Mouse (Mus musculus) T-helper 17 cell (primary cell): ENCODE measurements around the gene Drosha.
"Not testable (repeated sequence)": the region's sequence is repeated elsewhere in the genome, so short reads cannot be mapped to it uniquely, and the experiment has no call there.

Experiments used
- in situ Hi-C, 2 experiments: fragments of 300-600 bp; cut with MboI, MseI; formaldehyde crosslinking; loops; 1 replicate in 1 of 2; 2 replicates in 1 of 2; pipeline ENCODE4 v1.15.1; 2025; ENCODE audit warnings: high pct_unique_total_duplicates in 2 of 2

Drosha gene

GRCm38 (mm10) chr15:12878581-12878980, 54.0 kb downstream of the Drosha start:
- in situ Hi-C loops = no loop called here

GRCm38 (mm10) chr15:12879937-12880336, 55.3 kb downstream of the Drosha start:
- in situ Hi-C loops = no loop called here

GRCm38 (mm10) chr15:12884855-12885254, 60.2 kb downstream of the Drosha start:
- in situ Hi-C loops = no loop called here

GRCm38 (mm10) chr15:12885361-12885760, 60.7 kb downstream of the Drosha start:
- in situ Hi-C loops = no loop called here

- in situ Hi-C loops = no loop called here
These were observed 62.6 kb downstream of the Drosha start for GRCm38 (mm10) chr15:12887206-12887605.

GRCm38 (mm10) chr15:12888312-12888711, 63.7 kb downstream of the Drosha start:
- in situ Hi-C loops = no loop called here

GRCm38 (mm10) chr15:12889909-12890308, 65.3 kb downstream of the Drosha start:
- in situ Hi-C loops = no loop called here

- in situ Hi-C loops = no loop called here
These were observed 70.8 kb downstream of the Drosha start for GRCm38 (mm10) chr15:12895426-12895825.

- in situ Hi-C loops = no loop called here
These were observed 71.7 kb downstream of the Drosha start for GRCm38 (mm10) chr15:12896022-12897009.

- in situ Hi-C loops = no loop called here
These were observed 73.2 kb downstream of the Drosha start for GRCm38 (mm10) chr15:12897831-12898230.

- in situ Hi-C loops = no loop called here
These were observed 76.0 kb downstream of the Drosha start for GRCm38 (mm10) chr15:12900428-12901196.

GRCm38 (mm10) chr15:12901197-12901570, 76.6 kb downstream of the Drosha start:
- in situ Hi-C loops = no loop called here

GRCm38 (mm10) chr15:12904442-12904841, 79.8 kb downstream of the Drosha start:
- in situ Hi-C loops = no loop called here

GRCm38 (mm10) chr15:12907962-12908719, 83.5 kb downstream of the Drosha start:
- in situ Hi-C loops = no loop called here

GRCm38 (mm10) chr15:12908720-12909028, 84.1 kb downstream of the Drosha start:
- in situ Hi-C loops = no loop called here

GRCm38 (mm10) chr15:12909171-12909570, 84.6 kb downstream of the Drosha start:
- in situ Hi-C loops = no loop called here

- in situ Hi-C loops = no loop called here
These were observed 86.5 kb downstream of the Drosha start for GRCm38 (mm10) chr15:12911082-12911481.

GRCm38 (mm10) chr15:12916314-12916815, 91.8 kb downstream of the Drosha start:
- in situ Hi-C loops = no loop called here

- in situ Hi-C loops = not testable (repeated sequence)
These were observed 94.8 kb downstream of the Drosha start for GRCm38 (mm10) chr15:12919326-12919966.

GRCm38 (mm10) chr15:12919967-12920870, 95.6 kb downstream of the Drosha start:
- in situ Hi-C loops = no loop called here
